Mouse (Mus musculus): ENCODE results near the gene Atp6v0e. TPM values are rescaled to one million over a fixed set of nuclear protein-coding genes. Genes with fewer than 3 reads are reported as not detected.

The Atp6v0e gene
- polyA plus RNA-seq, 1 experiment from 2014 or later = 149 TPM

DNA sequence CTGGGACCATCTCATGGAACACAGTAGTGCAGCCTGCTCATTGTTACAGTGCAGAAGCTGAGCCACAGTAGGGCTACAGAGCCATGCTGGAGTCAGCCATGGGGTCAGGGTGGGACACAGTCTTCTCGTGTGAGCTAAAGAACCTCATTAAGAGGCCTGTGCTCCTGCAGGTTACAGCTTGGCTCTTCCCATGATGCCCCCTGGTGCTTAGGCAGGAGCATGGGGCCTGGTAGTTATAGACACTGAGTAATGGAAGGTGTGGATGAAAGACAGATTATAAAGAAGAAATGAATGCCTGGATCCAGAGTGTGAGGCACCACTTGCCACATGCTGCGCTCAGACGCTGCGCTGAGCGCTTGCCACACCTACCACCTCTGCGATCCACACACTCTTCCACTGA, 34.6 kb upstream of the Atp6v0e start:
- no peak for DNase-seq (ENCODE audit: low spot score)
- 87% methylated on average over 6 of the region's 6 CpGs for WGBS
- Histone ChIP-seq H3K4me1 (replicated peaks) (no peaks in the 10 kb centered on the region), H3K36me3 (peaks cover 100% of the 10 kb centered on the region), H3K27me3 (ENCODE audit: insufficient read depth, poor library complexity, severe bottlenecking) (no peaks in the 10 kb centered on the region), H3K4me3 (no peak overlapping the region), H3K27ac (no peak overlapping the region), H3K9me3 (no peaks in the 10 kb centered on the region)

DNA sequence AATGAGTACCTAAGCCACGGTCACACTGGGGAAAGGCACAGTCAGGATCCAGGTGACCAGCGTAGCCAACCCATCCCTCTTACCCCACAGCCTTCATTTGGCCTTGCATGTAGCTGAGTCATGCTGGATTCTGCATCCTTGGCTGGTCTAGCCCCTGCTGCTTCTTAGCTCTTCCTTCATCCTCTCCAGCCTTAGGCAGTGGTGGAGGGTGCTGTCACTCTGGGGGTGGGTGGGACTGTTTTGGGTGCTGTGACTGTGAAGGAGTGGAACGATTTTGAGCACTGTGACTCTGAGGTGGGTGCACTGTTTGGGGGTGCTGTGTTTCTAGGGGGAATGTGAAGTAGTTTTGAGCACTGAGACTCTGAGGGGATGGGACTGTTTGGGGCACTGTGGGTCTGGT, 34.1 kb upstream of the Atp6v0e start:
- H3K36me3 ChIP-seq = peaks cover 100% of the 10 kb centered on the region
- H3K4me3 ChIP-seq = no peak overlapping the region
- no peaks in the 10 kb centered on the region for H3K9me3 ChIP-seq
- no peak for DNase-seq (ENCODE audit: low spot score)
- no peak overlapping the region for H3K27ac ChIP-seq
- no peaks in the 10 kb centered on the region for H3K4me1 ChIP-seq (replicated peaks)
- H3K27me3 ChIP-seq (ENCODE audit: insufficient read depth, poor library complexity, severe bottlenecking) = no peaks in the 10 kb centered on the region
- WGBS = 93% methylated on average over 3 of the region's 3 CpGs

DNA sequence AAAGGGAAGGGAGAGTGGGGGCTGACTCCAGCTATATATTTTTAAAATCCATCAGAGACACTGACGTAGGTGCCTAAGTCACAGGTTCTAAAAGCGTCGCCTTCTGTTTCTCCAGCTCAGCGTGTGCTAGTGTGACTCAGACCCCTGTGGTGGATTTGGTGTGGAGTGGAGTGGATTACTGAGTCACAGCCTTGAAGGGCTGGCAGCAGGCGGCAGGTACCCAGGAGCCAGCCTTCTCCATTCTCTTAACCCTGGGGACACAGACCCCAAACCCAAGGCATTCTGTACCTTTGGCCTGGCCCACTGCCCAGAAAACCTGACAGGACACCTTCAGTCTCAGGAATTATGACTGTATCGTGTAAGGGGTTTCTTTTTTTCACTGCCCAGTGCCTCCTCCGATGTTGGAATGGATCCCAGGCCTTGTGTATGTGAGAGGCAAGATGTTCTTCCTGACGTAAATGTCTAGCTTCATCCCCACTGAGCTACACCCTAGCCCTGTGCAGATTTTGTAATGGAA, 31.2 kb upstream of the Atp6v0e start:
- H3K36me3 ChIP-seq = peaks cover 100% of the 10 kb centered on the region
- H3K27me3 ChIP-seq (ENCODE audit: insufficient read depth, poor library complexity, severe bottlenecking) = no peaks in the 10 kb centered on the region
- 94% methylated on average over 8 of the region's 8 CpGs for WGBS
- H3K4me3 ChIP-seq = no peak overlapping the region
- H3K27ac ChIP-seq = no peak overlapping the region
- H3K4me1 ChIP-seq (replicated peaks) = no peaks in the 10 kb centered on the region
- no peaks in the 10 kb centered on the region for H3K9me3 ChIP-seq
- no peak for DNase-seq (ENCODE audit: low spot score)

DNA sequence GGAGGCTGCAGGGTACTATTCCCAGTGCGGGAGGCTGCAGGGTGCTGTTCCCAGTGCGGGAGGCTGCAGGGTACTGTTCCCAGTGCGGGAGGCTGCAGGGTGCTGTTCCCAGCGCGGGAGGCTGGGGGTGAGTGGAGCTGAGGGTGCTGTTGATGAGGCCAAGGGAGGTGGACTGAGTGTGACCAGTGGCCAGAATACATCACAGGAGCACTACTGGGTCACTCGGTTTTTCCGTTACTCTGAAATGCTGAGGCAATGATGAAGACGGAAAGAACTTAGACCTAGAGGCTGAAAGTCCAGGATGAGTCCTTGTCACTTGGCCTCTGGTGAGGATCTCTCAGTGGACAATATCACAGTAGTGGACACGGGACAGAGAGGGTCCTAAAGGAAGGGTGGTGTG, 29.8 kb upstream of the Atp6v0e start:
- peaks cover 92% of the 10 kb centered on the region for H3K36me3 ChIP-seq
- no peak overlapping the region for H3K27ac ChIP-seq
- H3K4me1 ChIP-seq (replicated peaks) = 0 out of 2 replicates have a peak, but pooled peaks cover 3% of the 10 kb centered on the region
- WGBS = 95% methylated on average over 9 of the region's 9 CpGs
- no peaks in the 10 kb centered on the region for H3K27me3 ChIP-seq (ENCODE audit: insufficient read depth, poor library complexity, severe bottlenecking)
- DNase-seq (ENCODE audit: low spot score) = no peak
- H3K9me3 ChIP-seq = no peaks in the 10 kb centered on the region
- H3K4me3 ChIP-seq = no peak overlapping the region

DNA sequence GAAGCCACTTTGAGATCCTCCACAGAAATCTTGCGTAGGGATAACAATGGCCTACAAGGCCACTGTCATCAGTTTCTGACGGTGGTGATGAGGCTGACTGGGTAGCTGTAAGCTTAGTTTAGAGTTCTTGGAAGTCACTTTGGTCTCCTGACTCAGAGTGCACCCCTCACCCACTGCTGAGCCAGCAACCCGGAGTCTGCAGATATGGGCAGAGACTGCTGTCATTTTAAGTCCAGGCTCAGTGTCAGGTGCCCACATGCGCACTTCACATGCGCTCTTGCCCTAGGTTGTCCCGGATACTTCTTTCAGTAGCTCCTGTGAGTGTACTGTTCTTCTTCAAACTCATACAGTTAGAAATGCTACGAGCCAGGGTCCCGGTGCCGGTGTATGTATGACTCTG, 29.1 kb upstream of the Atp6v0e start:
- 0 out of 2 replicates have a peak, but pooled peaks cover 3% of the 10 kb centered on the region for H3K4me1 ChIP-seq (replicated peaks)
- no peak overlapping the region for H3K4me3 ChIP-seq
- WGBS = 95% methylated on average over 9 of the region's 9 CpGs
- H3K36me3 ChIP-seq = peaks cover 92% of the 10 kb centered on the region
- no peaks in the 10 kb centered on the region for H3K9me3 ChIP-seq
- DNase-seq (ENCODE audit: low spot score) = no peak
- H3K27me3 ChIP-seq (ENCODE audit: insufficient read depth, poor library complexity, severe bottlenecking) = no peaks in the 10 kb centered on the region
- H3K27ac ChIP-seq = no peak overlapping the region

DNA sequence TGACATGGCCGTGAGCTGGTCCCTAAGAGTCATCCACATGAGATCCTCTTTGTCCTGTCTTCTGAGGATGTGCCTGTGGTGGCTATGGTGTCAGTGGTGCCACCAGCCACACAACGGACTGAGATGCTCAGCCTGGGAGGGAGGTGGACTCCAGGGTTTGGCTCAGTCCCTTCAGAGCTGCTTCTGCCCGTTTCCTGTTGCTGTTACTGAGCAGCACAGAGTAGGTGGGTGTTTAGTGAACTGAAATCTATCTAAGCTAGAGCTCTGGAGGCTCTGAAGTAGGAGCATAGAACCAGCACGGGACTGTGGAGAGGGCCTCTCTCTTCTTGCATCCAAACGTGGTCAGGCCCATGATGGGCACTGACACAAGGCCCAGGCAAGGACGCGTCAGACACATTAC, 28.5 kb upstream of the Atp6v0e start:
- H3K9me3 ChIP-seq = no peaks in the 10 kb centered on the region
- peaks cover 92% of the 10 kb centered on the region for H3K36me3 ChIP-seq

DNA sequence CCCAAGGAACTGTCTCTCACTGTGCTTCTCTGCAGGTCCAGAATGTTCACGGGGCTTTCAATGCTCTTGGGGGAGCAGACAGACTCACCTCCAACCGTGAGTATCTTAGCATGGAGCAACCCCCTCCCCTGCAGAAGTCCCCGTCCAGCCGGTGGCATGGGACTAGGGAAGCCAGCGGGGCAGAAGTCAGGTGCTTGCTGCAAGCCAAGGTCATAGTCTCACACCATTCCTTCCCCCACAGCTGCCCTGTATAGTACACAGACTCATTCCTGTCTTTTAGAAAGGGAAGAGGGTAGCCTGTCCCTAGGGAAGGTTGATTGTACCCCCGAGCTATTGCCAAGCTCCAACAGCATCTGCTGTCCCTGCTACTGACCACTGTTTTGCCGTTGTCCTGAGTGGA, 27.1 kb upstream of the Atp6v0e start:
- 89% methylated on average over 7 of the region's 7 CpGs for WGBS
- no peak for DNase-seq (ENCODE audit: low spot score)
- Histone ChIP-seq H3K36me3 (peaks cover 92% of the 10 kb centered on the region), H3K4me1 (replicated peaks) (0 out of 2 replicates have a peak, but pooled peaks cover 3% of the 10 kb centered on the region), H3K27ac (no peak overlapping the region), H3K9me3 (no peaks in the 10 kb centered on the region), H3K4me3 (no peak overlapping the region), H3K27me3 (ENCODE audit: insufficient read depth, poor library complexity, severe bottlenecking) (no peaks in the 10 kb centered on the region)

More for the DNA sequence above, 28.5 kb upstream of the Atp6v0e start:
- 0 out of 2 replicates have a peak, but pooled peaks cover 3% of the 10 kb centered on the region for H3K4me1 ChIP-seq (replicated peaks)
- no peaks in the 10 kb centered on the region for H3K27me3 ChIP-seq (ENCODE audit: insufficient read depth, poor library complexity, severe bottlenecking)
- H3K4me3 ChIP-seq = no peak overlapping the region
- DNase-seq (ENCODE audit: low spot score) = no peak
- H3K27ac ChIP-seq = no peak overlapping the region
- WGBS = 90% methylated on average over 7 of the region's 7 CpGs

DNA sequence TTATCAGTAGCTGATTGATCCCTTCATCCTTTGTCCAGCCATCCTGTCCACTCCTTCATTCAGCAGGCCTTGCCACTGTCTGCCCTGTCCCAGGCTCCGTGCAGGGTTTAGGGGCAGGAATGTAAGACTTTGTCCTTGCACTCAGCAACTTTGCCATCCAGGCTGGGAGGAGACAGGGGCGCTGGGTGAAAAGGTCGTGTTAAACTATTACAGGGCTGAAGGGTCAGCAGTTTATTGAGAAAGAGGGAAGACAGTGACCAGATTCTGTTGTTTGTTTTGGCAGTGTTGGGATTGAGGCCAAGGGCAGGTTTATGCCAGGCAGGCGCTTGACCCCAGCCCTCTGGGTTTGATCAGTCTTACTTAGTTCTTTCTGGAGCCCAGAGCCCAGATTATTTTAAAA, 25.2 kb upstream of the Atp6v0e start:
- Histone ChIP-seq H3K9me3 (no peaks in the 10 kb centered on the region), H3K27ac (no peak overlapping the region), H3K4me1 (replicated peaks) (0 out of 2 replicates have a peak, but pooled peaks cover 3% of the 10 kb centered on the region), H3K36me3 (peaks cover 92% of the 10 kb centered on the region), H3K27me3 (ENCODE audit: insufficient read depth, poor library complexity, severe bottlenecking) (no peaks in the 10 kb centered on the region), H3K4me3 (no peak overlapping the region)
- DNase-seq (ENCODE audit: low spot score) = no peak
- 77% methylated on average over 4 of the region's 4 CpGs for WGBS

DNA sequence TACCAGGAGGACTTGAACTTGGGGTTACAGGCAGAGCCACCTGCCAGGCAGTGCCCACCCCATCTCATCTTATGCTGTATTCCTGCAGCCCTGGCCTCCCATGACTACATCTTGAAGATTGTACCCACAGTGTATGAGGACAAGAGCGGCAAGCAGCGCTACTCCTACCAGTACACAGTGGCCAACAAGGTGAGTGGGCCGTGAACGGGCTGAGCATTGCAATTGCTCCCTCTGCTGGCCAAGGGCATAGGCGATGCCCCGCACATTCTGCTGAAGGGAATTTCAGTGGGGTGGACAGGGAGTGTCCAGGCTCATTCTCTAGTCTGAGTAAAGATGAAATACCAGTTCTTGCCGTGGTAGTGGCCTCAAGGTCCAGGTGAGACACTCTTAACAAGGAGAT, 24.4 kb upstream of the Atp6v0e start:
- Histone ChIP-seq H3K36me3 (peaks cover 92% of the 10 kb centered on the region), H3K27me3 (ENCODE audit: insufficient read depth, poor library complexity, severe bottlenecking) (no peaks in the 10 kb centered on the region), H3K9me3 (no peaks in the 10 kb centered on the region), H3K27ac (no peak overlapping the region), H3K4me3 (no peak overlapping the region), H3K4me1 (replicated peaks) (0 out of 2 replicates have a peak, but pooled peaks cover 3% of the 10 kb centered on the region)
- WGBS = 34% methylated on average over 7 of the region's 7 CpGs
- peak; percentile 69 for DNase-seq (ENCODE audit: low spot score)

DNA sequence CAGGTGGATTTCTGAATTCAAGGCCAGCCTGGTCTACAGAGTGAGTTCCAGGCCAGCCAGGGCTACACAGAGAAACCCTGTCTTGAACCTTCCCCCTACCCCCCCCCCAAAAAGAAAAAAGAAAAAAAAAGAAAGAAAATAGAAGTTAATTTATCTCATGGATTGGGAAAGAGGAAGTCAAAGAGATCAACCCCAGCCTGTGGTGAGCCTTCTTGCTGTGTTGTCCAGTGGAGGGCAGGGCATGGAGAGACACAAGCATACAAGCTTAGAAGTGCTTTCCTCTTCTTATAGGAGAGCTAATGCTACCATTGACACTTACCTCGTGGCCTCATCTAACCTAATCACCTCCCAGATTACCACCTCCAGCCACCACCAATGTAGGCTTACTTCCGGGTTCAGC, 23.2 kb upstream of the Atp6v0e start:
- 87% methylated on average over 2 of the region's 2 CpGs for WGBS
- Histone ChIP-seq H3K4me3 (no peak overlapping the region), H3K36me3 (peaks cover 92% of the 10 kb centered on the region), H3K9me3 (no peaks in the 10 kb centered on the region), H3K27ac (no peak overlapping the region), H3K4me1 (replicated peaks) (peaks cover 12% of the 10 kb centered on the region), H3K27me3 (ENCODE audit: insufficient read depth, poor library complexity, severe bottlenecking) (no peaks in the 10 kb centered on the region)
- DNase-seq (ENCODE audit: low spot score) = no peak

DNA sequence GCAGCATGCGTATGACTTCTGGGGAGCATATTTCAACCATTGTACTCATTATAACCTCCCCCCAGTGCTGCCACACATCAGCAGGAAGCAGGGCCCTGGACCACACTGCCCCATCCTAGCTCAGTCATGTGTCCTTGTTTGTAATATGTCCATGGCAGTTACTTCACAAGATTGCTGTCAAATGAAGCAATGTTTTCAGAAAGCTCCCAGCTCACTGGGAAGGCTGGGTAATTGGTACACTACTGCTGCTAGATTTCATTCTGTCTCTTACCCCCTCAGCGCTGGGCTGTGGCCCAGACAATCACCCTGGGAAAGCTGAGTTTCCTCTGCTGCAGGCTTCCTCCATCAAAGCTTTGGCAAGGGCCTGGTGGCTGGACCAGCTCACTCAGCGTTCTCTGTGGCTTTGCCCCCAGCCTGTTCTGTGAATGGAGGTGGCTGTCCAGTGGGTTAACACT, 22.7 kb upstream of the Atp6v0e start:
- no peaks in the 10 kb centered on the region for H3K9me3 ChIP-seq
- no peaks in the 10 kb centered on the region for H3K27me3 ChIP-seq (ENCODE audit: insufficient read depth, poor library complexity, severe bottlenecking)
- peaks cover 17% of the 10 kb centered on the region for H3K4me1 ChIP-seq (replicated peaks)
- peaks cover 92% of the 10 kb centered on the region for H3K36me3 ChIP-seq
- DNase-seq (ENCODE audit: low spot score) = no peak
- no peak overlapping the region for H3K27ac ChIP-seq
- H3K4me3 ChIP-seq = no peak overlapping the region
- 94% methylated on average over 3 of the region's 3 CpGs for WGBS

DNA sequence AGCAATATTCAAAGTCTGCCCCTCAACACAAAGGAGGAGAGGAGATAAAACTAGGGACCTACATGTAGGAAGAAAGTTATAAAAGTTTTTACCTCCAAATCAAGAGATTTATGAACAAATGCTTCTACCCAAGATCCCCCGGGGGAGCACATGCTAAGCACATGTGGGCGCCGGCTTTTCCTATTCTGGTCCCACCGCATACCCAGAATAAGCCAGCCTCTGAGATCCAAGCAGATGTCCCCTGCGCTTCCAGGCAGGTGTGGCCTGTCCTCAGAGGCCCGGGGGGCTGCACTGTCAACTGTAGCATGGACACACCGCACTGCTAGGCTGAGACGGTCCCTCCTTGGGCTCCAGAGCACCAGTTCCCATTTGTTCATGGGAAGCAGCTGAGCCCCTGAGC, 19.6 kb upstream of the Atp6v0e start:
- Histone ChIP-seq H3K36me3 (peaks cover 100% of the 10 kb centered on the region), H3K4me1 (replicated peaks) (peaks cover 16% of the 10 kb centered on the region), H3K4me3 (no peak overlapping the region), H3K27ac (no peak overlapping the region; the same call in 1 of the 2 replicates), H3K9me3 (no peaks in the 10 kb centered on the region), H3K27me3 (ENCODE audit: insufficient read depth, poor library complexity, severe bottlenecking) (no peaks in the 10 kb centered on the region)
- WGBS = 95% methylated on average over 8 of the region's 8 CpGs
- no peak for DNase-seq (ENCODE audit: low spot score)

DNA sequence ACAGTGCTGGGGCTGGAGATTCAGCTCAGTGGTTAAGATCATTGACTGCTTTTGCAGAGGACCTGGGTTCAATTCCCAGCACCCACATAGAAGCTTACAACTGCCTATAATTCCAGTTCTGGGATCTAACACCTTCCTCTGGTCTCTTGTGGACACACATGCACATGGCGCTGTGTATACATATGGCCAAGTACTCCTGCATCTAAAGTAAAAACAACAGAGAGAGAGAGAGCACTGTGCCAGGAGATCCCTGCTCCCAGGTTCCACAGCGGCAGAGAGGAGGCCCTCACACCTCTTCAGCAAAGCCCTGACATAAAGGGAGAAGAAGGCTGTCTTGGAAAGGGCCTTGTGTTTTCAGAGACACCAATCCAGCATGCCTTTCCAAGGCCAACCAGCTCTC, 19.0 kb upstream of the Atp6v0e start:
- H3K36me3 ChIP-seq = peaks cover 100% of the 10 kb centered on the region
- peaks cover 16% of the 10 kb centered on the region for H3K4me1 ChIP-seq (replicated peaks)
- WGBS = 94% methylated on average over 2 of the region's 2 CpGs
- H3K27ac ChIP-seq = peak overlapping the region; percentile 77
- no peak overlapping the region for H3K4me3 ChIP-seq
- no peak for DNase-seq (ENCODE audit: low spot score)
- no peaks in the 10 kb centered on the region for H3K27me3 ChIP-seq (ENCODE audit: insufficient read depth, poor library complexity, severe bottlenecking)
- H3K9me3 ChIP-seq = no peaks in the 10 kb centered on the region

All from hindbrain, embryonic 10.5 days (tissue).